Mouse (Mus musculus): Measurements from ENCODE around the gene Cacnb3. TPM values are rescaled to one million over a fixed set of nuclear protein-coding genes. Genes with fewer than 3 reads are reported as not detected.

Cacnb3 gene
- polyA plus RNA-seq, 1 experiment from 2014 or later: 0.79 TPM

DNA sequence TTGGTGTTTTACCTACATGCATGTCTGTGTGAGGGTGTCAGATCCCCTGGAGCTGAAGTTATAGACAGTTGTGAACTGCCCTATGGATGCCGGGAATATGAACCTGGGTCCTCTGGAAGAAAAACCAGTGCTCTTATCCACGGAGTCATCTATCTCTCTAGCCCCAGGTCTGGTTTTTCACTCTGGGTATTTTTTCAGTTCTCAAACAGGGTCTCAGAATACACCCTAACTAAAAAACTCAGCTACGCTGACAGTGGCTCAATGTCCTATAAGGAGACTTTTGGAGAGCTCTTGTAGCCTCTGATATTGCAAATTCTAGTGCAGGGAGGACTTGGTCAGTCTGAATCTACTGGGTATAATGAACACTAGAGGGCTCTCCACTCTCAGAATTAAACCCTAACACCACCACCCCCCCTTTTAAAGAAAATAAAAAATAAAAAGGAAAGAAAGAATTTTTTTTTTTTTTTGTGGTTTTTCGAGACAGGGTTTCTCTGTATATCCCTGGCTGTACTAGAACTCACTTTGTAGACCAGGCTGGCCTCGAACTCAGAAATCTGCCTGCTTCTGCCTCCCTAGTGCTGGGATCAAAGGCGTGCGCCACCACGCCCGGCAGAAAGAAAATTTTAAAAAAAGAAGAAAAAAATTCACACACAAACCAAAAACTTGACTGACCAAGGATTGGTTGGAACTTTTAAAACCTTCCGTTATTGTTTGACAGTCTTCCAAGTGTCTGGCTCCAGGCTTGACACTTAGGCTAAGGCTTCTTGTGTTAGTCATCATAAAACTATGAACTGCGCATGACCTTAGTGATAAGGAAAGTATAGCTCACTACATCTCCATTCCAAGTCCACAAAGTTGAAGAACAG, 33.6 kb downstream of the Cacnb3 start:
- Histone ChIP-seq H3K79me2 (ENCODE audit: inconsistent target) (peaks cover 27% of the 10 kb centered on the region), H3K27ac (no peak overlapping the region), H3K4me3 (ENCODE audit: inconsistent target) (no peak overlapping the region), H3K36me3 (ENCODE audit: inconsistent target) (peaks cover 4% of the 10 kb centered on the region; the same call in 1 of the 2 replicates)
- 52% methylated on average over 7 of the region's 11 CpGs for WGBS (ENCODE audit: missing documents)

DNA sequence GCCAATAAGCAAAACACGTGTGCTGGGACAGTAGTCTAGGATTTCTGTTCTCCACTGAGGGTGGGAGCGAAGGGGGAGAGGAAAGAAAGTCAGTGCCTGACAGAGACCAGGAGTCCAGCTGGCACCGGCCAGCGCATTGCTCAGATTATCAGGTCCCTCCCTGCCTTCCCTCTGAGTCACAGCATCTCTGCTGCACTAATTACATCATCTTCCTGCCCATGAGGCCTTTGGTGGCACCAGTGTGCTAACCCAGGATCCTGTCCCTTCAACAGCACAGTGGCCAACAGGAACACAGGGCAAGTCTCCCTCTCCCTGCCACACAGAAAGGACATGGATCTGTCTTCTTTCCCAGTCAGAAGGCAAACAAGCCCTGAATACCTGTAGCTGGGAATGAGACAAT, 42.0 kb downstream of the Cacnb3 start:
- no peak overlapping the region for H3K4me3 ChIP-seq (ENCODE audit: inconsistent target)
- WGBS (ENCODE audit: missing documents): 52% methylated on average over 4 of the region's 4 CpGs

DNA sequence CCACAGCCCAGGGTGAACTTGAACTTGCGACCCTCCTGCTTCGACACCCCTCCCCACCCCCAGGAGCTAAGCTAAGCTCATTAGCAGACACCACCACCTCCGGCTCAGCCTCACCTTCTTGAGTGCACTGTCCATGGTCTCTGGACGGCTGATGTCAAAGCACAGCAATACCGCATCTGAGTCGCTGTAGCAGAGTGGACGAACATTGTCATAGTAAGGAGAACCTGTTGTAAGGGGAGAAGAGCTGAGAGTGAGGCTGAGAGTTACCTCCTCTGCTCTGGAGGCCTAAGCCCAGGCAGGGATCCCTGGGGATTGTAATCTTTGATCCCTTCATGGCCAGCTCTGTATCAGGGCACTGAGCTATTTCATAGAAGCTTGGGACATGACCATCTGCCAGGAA, 43.1 kb downstream of the Cacnb3 start:
- WGBS (ENCODE audit: missing documents): 94% methylated on average over 7 of the region's 7 CpGs

More for the DNA sequence above, 42.0 kb downstream of the Cacnb3 start:
- Histone ChIP-seq H3K36me3 (ENCODE audit: inconsistent target) (no peaks in the 10 kb centered on the region), H3K27ac (peak overlapping the region; percentile 46), H3K79me2 (ENCODE audit: inconsistent target) (no peaks in the 10 kb centered on the region)

DNA sequence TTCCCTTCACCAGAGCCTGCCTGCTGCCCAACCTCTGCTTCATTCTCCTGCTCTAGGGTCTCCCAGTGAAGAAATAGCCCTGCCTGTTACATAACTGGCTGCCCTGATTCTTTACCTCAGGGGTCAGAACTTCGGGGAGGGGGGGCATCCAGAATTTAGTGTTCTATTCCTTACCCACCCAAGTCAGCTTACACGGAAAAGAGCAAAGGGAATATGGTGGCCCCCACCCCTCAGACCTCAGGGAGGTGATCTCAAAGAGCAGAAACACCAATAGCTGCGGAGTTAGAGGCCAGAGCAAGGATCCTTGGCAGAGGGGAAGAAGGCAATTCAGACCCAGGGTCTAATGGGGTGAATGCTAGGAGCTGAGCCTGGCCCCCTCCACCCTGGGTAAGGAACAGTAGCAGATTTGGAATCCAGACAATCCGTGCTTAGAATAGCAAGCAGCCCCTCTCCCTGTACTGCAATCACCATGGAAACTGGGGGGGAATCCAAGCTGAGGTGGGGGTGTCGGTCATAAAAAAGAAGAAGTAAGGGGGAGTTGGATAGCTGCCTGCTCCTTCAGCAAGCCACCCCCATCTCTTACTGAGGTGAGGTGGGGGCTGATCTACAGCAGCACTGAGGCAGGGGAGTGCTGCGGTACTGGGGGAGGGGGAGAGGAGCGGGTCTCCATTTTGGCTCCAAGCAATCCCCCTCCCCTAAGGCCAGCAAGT, 43.8 kb downstream of the Cacnb3 start:
- WGBS (ENCODE audit: missing documents): 47% methylated on average over 7 of the region's 7 CpGs
- no peak overlapping the region for H3K4me3 ChIP-seq (ENCODE audit: inconsistent target)
- H3K27ac ChIP-seq: no peak overlapping the region
- H3K79me2 ChIP-seq (ENCODE audit: inconsistent target): no peaks in the 10 kb centered on the region
- H3K36me3 ChIP-seq (ENCODE audit: inconsistent target): no peaks in the 10 kb centered on the region

More for the DNA sequence above, 43.1 kb downstream of the Cacnb3 start:
- H3K4me3 ChIP-seq (ENCODE audit: inconsistent target): no peak overlapping the region
- H3K79me2 ChIP-seq (ENCODE audit: inconsistent target): no peaks in the 10 kb centered on the region
- H3K36me3 ChIP-seq (ENCODE audit: inconsistent target): no peaks in the 10 kb centered on the region
- H3K27ac ChIP-seq: no peak overlapping the region

DNA sequence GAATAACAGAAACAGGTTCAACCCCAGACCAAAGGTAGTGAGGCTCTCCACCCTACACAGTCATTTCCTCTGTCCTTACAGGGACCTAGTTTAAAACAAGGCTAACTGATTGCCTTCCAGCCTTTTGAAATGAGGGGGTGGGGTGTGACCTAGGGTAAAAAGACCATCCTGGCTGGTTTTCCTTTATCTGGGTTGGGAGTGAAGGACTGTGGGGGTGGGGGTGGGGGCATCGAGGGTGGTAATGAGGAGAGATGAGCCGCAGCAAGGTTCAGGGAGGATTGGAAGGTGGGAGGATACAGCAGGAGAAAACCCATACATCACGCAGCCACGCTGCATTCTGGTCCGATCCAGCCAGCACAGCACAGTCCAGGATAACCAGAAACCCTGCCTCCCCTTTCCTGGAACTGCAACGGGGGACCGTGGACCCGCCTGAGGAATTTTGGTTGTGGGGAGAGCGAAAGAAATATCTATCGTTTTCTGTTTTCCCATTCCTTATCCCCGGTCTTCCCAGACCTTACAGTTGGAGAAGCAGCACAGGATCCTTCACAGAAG, 44.4 kb downstream of the Cacnb3 start:
- H3K4me3 ChIP-seq (ENCODE audit: inconsistent target): no peak overlapping the region
- H3K27ac ChIP-seq: no peak overlapping the region
- H3K36me3 ChIP-seq (ENCODE audit: inconsistent target): no peaks in the 10 kb centered on the region
- WGBS (ENCODE audit: missing documents): 54% methylated on average over 11 of the region's 11 CpGs
- no peaks in the 10 kb centered on the region for H3K79me2 ChIP-seq (ENCODE audit: inconsistent target)

DNA sequence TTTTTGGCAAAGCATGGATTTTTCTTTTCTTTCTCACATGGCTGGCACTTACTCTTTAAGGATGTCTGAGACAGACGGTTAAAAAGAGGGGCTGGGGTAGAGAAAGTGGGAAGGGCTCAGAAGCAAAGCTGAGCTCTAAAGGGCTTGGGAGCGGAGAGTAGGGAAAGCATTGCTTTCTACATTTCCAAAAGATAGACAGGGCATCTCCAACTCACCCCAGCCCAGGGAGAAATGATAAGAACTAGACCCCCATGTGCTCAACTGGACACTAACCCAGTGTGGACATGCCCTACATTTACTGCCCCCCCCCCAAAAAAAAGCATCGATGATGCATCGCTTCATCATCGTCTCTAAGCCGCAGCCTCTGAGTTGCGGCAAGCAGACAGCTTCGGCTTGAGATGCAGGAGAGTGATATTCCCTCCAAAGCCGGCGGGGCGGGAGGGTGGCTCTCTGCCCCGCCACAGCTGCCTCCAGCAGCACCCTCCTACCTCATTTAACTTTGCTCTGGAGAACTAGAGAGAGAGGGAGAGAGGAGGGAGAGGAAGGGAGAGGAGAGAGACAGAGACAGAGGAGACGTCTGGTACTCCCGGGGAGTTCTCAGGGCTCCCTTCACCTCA, 45.1 kb downstream of the Cacnb3 start:
- no peaks in the 10 kb centered on the region for H3K36me3 ChIP-seq (ENCODE audit: inconsistent target)
- no peak overlapping the region for H3K27ac ChIP-seq
- H3K4me3 ChIP-seq (ENCODE audit: inconsistent target): no peak overlapping the region
- WGBS (ENCODE audit: missing documents): 31% methylated on average over 14 of the region's 14 CpGs
- no peaks in the 10 kb centered on the region for H3K79me2 ChIP-seq (ENCODE audit: inconsistent target)

DNA sequence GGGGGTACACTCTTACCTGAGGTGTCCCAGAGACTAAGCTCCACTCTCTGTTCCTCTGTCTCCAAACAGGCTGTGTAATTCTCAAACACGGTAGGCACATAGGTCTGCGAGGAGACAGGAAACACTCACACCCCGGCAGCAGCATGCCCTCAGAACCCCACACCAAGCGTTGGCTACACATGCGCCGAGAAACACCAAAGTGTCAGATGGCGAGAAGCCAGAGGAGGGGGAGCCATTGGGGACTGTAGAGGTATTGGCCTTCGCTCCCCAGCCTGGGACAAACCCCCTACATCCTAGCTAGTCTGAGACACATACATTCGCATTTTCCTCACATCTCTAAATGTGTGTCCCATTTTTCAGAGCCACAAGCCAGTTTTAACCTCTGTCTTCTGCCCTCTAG, 45.8 kb downstream of the Cacnb3 start:
- Histone ChIP-seq H3K27ac (no peak overlapping the region), H3K4me3 (ENCODE audit: inconsistent target) (no peak overlapping the region)
- WGBS (ENCODE audit: missing documents): 6% methylated on average over 9 of the region's 9 CpGs

DNA sequence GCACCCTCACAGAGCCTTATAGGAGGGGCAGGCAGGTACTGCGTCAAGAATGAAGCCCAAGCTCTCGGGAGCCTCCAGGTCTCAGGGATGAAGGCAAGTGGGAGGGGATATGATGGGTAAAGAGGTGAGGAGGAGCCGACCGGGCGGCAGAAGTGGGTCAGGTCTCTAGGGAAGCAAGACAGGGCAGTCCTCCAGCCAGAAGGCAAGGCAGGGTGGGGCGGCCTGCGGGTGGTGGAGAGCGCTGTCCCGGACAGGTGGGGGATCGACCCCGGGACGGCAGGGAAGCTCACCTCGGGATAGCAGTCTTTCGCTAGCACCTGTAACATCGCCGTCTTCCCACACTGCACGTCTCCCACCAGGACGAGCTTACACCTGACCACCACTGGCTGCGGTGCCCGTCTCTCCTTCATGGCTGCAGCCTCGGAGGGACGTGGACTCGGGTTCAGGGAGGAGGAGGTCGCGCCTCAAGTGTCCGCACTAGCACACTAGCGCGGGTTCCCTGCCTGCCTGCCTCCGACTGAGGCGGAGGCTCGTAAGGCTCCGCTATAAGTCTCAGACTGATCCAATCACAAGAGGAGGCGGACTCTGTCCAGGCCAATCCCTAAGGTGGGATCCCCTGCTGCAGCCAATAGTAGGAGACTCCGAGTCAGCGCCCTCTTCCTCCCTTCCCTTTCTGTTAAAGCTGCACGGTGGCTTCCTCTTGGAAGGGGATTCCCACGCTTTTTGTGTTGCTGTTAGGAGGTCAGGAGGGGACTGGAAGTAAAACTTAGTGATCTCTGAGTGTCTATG, 46.5 kb downstream of the Cacnb3 start, which contains the start of gene Rnd1:
Gene Rnd1, minus strand, starts transcription at position 522 of the 789 bp plus-strand sequence.
- WGBS (ENCODE audit: missing documents): 3% methylated on average over 35 of the region's 37 CpGs
- no peak within 1 kb of the TSS for H3K27ac ChIP-seq

More for the DNA sequence above, 45.8 kb downstream of the Cacnb3 start:
- Histone ChIP-seq H3K36me3 (ENCODE audit: inconsistent target) (no peaks in the 10 kb centered on the region), H3K79me2 (ENCODE audit: inconsistent target) (no peaks in the 10 kb centered on the region)

DNA sequence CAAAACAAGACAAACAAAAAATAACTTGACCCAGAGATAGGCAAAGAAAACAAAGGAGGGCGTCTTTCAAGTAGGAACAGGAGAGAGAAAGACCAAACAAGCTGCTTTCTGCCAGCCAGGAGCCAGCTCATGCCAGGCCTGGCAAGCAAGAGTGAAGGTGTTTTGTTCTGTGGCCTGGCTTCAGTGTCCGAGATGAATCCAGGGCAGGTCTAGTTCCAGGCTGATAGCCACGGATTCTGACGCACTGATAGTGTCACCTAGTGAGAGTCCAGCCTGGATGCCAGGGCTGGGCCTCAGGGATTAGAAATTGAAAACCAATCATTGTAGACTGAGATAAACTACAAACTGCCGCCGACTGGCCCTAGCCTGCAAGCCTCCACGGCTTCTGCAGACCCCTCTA, 47.3 kb downstream of the Cacnb3 start:
- H3K36me3 ChIP-seq (ENCODE audit: inconsistent target): no peaks in the 10 kb centered on the region
- no peaks in the 10 kb centered on the region for H3K79me2 ChIP-seq (ENCODE audit: inconsistent target)
- no peak overlapping the region for H3K27ac ChIP-seq
- no peak overlapping the region for H3K4me3 ChIP-seq (ENCODE audit: inconsistent target)
- 89% methylated on average over 7 of the region's 7 CpGs for WGBS (ENCODE audit: missing documents)

More for the DNA sequence above, 46.5 kb downstream of the Cacnb3 start, which contains the start of gene Rnd1:
- no peaks in the 10 kb centered on the region for H3K79me2 ChIP-seq (ENCODE audit: inconsistent target)
- H3K4me3 ChIP-seq (ENCODE audit: inconsistent target): peak within 1 kb of the TSS; percentile 14
- H3K36me3 ChIP-seq (ENCODE audit: inconsistent target): no peaks in the 10 kb centered on the region

DNA sequence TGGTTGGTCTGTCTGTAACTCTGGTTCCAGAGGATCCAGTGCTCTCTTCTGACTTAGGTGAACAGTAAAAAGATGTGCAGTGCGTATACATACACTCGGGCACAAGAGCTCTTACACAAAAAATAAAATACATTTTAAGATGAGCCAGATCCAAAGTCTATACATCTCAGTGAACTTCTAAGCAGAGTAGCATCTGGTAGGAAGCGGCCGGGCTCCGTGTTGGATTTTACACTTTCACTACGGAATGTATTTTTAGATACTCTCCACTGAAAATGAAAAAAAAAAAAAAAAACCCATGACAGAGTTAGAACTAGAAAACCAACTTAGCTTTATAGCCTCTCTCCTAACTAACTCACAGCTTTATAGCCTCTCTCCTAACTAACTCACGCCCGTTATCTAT, 50.0 kb downstream of the Cacnb3 start:
- 94% methylated on average over 7 of the region's 8 CpGs for WGBS (ENCODE audit: missing documents)
- Histone ChIP-seq H3K79me2 (ENCODE audit: inconsistent target) (no peaks in the 10 kb centered on the region), H3K27ac (no peak overlapping the region), H3K4me3 (ENCODE audit: inconsistent target) (no peak overlapping the region), H3K36me3 (ENCODE audit: inconsistent target) (no peaks in the 10 kb centered on the region)

DNA sequence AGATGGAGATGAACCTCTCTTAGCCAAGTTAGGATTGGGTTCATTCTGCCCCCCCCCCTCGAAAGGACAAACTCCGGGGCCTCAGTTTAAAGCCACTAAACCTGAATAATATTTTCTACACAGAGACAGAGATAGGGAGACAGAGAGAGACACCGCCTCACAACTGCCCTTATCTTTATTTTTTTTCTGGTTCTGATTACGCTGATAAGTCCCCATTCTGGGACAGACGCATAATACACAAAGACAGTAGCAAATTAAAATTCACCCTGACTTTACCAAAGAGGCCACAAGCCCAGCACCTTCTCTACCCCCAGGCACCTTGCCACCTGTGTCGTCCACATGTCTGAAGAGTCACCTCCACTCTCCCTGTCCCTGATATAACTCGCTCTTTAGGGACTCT, 51.0 kb downstream of the Cacnb3 start:
- H3K36me3 ChIP-seq (ENCODE audit: inconsistent target): no peaks in the 10 kb centered on the region
- no peaks in the 10 kb centered on the region for H3K79me2 ChIP-seq (ENCODE audit: inconsistent target)
- no peak overlapping the region for H3K27ac ChIP-seq
- H3K4me3 ChIP-seq (ENCODE audit: inconsistent target): no peak overlapping the region
- 93% methylated on average over 7 of the region's 7 CpGs for WGBS (ENCODE audit: missing documents)

DNA sequence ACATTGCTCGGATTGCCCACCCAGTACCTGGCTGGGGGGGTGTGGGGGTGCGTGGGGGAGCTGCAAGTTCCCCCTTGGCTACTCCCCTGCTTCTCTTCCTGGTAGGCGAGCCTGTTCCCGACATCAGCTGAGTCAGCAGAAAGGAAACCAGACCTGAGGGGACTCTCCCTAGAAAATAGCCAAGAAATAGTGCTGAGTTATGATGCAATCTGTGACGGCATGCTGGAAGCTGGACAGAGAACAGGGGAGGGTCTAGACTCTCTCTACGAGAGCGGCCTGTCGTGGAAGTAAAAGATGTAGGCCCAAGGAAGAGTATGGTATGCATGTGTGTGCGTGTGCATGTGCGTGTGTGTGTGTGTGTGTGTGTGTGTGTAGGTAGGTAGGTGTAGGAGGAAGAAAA, 52.5 kb downstream of the Cacnb3 start:
- no peaks in the 10 kb centered on the region for H3K36me3 ChIP-seq (ENCODE audit: inconsistent target)
- WGBS (ENCODE audit: missing documents): 27% methylated on average over 10 of the region's 10 CpGs
- H3K4me3 ChIP-seq (ENCODE audit: inconsistent target): no peak overlapping the region
- no peak overlapping the region for H3K27ac ChIP-seq
- H3K79me2 ChIP-seq (ENCODE audit: inconsistent target): no peaks in the 10 kb centered on the region

DNA sequence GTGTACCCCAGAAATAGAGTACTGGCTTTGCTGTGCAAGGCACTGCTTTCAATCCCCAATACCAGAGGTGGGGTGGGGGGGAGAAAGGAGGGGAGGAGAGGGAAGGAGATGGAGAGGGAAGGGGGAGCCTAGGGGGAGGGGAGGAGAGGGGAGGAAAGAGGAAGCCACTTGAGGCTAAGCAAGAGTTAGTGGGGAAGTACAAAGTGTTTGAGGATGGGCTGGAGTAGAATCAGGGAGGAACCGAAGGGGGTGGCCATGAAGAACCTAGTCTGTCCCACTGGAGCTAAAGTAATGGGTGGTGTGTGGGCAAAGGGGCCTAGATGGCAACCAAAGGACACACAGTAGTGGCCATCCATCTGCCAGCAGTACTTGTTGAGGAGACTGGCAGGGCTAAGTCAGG, 53.1 kb downstream of the Cacnb3 start:
- H3K27ac ChIP-seq: peak overlapping the region; percentile 15; the same call in 1 of the 2 replicates

DNA sequence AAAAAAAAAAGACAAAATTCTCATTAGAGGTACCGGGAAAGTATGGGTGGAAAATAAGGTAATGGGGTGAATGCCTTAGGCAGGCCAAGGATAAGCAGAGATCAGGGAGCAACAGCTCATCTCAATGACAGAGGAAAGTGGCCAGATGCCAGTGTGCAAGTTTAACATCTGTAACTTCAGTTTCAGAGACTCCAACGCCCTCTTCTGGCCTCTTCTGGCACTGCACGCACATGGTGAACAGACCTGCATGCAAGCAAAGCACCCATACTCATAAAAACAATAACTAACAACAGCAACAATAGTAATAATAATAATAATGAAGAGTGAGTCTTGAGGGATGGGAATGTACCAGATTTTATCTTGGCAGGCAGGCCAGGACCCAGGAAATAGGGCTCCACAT, 55.3 kb downstream of the Cacnb3 start:
- 76% methylated on average over 3 of the region's 3 CpGs for WGBS (ENCODE audit: missing documents)
- H3K36me3 ChIP-seq (ENCODE audit: inconsistent target): no peaks in the 10 kb centered on the region
- no peak overlapping the region for H3K27ac ChIP-seq
- H3K79me2 ChIP-seq (ENCODE audit: inconsistent target): no peaks in the 10 kb centered on the region
- H3K4me3 ChIP-seq (ENCODE audit: inconsistent target): no peak overlapping the region

More for the DNA sequence above, 53.1 kb downstream of the Cacnb3 start:
- no peaks in the 10 kb centered on the region for H3K36me3 ChIP-seq (ENCODE audit: inconsistent target)
- no peaks in the 10 kb centered on the region for H3K79me2 ChIP-seq (ENCODE audit: inconsistent target)
- no peak overlapping the region for H3K4me3 ChIP-seq (ENCODE audit: inconsistent target)
- 0% methylated on average over 1 of the region's 1 CpGs for WGBS (ENCODE audit: missing documents)
